Mouse (Mus musculus) heart, embryonic 16.5 days (tissue): ENCODE measurements around the gene Spata5. TPM values are rescaled to one million over a fixed set of nuclear protein-coding genes. Genes with fewer than 3 reads are reported as not detected.

Source experiments
- ATAC-seq: fragments of 200-750 bp; cut with Nextera tagmentation; replicated peaks from 2 replicates; pipeline ENCODE4 v1.8.0; 2017; ENCODE audit warnings: moderate number of reproducible peaks; ENCODE audit not compliant: insufficient read depth, low FRiP score; ENCODE audit errors: extremely low read depth
- H3K27ac ChIP-seq: fragments of 300-500 bp; sonication (generic); 2 replicates; pipeline ENCODE4 v1.5.1; 2014; ENCODE audit warnings: mild to moderate bottlenecking, low read length, control low read depth, moderate library complexity
- H3K27me3 ChIP-seq: fragments of 300-500 bp; sonication (generic); 2 replicates; pipeline ENCODE4 v1.6.1; 2014; ENCODE audit warnings: low read length, mixed read lengths; ENCODE audit not compliant: control insufficient read depth, insufficient read depth
- H3K36me3 ChIP-seq: fragments of 300-500 bp; sonication (generic); 2 replicates; pipeline ENCODE4 v1.6.1; 2014; ENCODE audit not compliant: control insufficient read depth, insufficient read depth
- H3K4me1 ChIP-seq: fragments of 300-500 bp; sonication (generic); 2 replicates; pipeline ENCODE4 v1.6.1; 2014; ENCODE audit warnings: low read length, mixed read lengths; ENCODE audit not compliant: control insufficient read depth, insufficient read depth
- H3K4me2 ChIP-seq: fragments of 300-500 bp; sonication (generic); 2 replicates; pipeline ENCODE4 v1.6.1; 2014; ENCODE audit warnings: low read depth, mild to moderate bottlenecking, control low read depth, low read length
- H3K4me3 ChIP-seq: fragments of 300-500 bp; sonication (generic); 2 replicates; pipeline ENCODE4 v1.5.1; 2014; ENCODE audit warnings: mild to moderate bottlenecking, control low read depth, low read length
- H3K9ac ChIP-seq: fragments of 300-500 bp; sonication (generic); 2 replicates; pipeline ENCODE4 v1.6.1; 2014; ENCODE audit warnings: low read length, control low read depth
- H3K9me3 ChIP-seq: fragments of 300-500 bp; sonication (generic); replicated peaks from 2 replicates; pipeline ENCODE4 v1.6.1; 2016; ENCODE audit warnings: low read length; ENCODE audit not compliant: control insufficient read depth
- WGBS: fragments of 180-500 bp; shearing (Covaris S2); extraction: QIAGEN DNeasy Blood & Tissue Kit; methylation state at CpG from one replicate; pipeline ENCODE4 v1.1.7; 2014; 5-methylcytosine and 5-hydroxymethylcytosine counted together
- polyA plus RNA-seq: library from polyadenylated mRNA; unstranded; fragments of >200 nt; fragmentation: Nextera tagmentation; extraction: Ambion mirVana; gene quantifications from 2 replicates; pipeline ENCODE4 v1.2.1, GENCODE M21; 2015

Gene Spata5
- polyA plus RNA-seq, 1 experiment from 2014 or later: 20.8 TPM

- Histone ChIP-seq H3K36me3 (no peaks in the 10 kb centered on the region), H3K27ac (0 out of 2 replicates have a peak overlapping the region, but pooled peaks have one; percentile 16), H3K4me3 (no peak overlapping the region), H3K4me2 (no peak overlapping the region), H3K9me3 (peaks cover 3% of the 10 kb centered on the region), H3K4me1 (no peaks in the 10 kb centered on the region), H3K27me3 (no peaks in the 10 kb centered on the region), H3K9ac (no peak overlapping the region)
- WGBS: 55% methylated on average over 13 of the region's 13 CpGs
- no peak for ATAC-seq
These were observed 185.5 kb downstream of the Spata5 start for GRCm38 (mm10) chr3:37604976-37605875.

GRCm38 (mm10) chr3:37605876-37606238 is 186.2 kb downstream of the Spata5 start:
- Histone ChIP-seq H3K27ac (no peak overlapping the region), H3K36me3 (no peaks in the 10 kb centered on the region), H3K27me3 (no peaks in the 10 kb centered on the region), H3K4me3 (no peak overlapping the region), H3K9ac (no peak overlapping the region), H3K4me1 (no peaks in the 10 kb centered on the region), H3K4me2 (no peak overlapping the region), H3K9me3 (peaks cover 3% of the 10 kb centered on the region)
- ATAC-seq: 0 out of 2 replicates have a peak, but pooled peaks have one; percentile 14
- 60% methylated on average over 10 of the region's 10 CpGs for WGBS

GRCm38 (mm10) chr3:37608926-37609325 is 189.2 kb downstream of the Spata5 start:
- WGBS: 88% methylated on average over 4 of the region's 4 CpGs
- no peaks in the 10 kb centered on the region for H3K36me3 ChIP-seq
- H3K27ac ChIP-seq: no peak overlapping the region
- H3K4me2 ChIP-seq: no peak overlapping the region
- H3K4me1 ChIP-seq: no peaks in the 10 kb centered on the region; the same call in 1 of the 2 replicates
- ATAC-seq: no peak
- H3K9ac ChIP-seq: no peak overlapping the region
- no peaks in the 10 kb centered on the region for H3K27me3 ChIP-seq
- H3K4me3 ChIP-seq: no peak overlapping the region
- H3K9me3 ChIP-seq: peaks cover 3% of the 10 kb centered on the region

- no peak overlapping the region for H3K4me3 ChIP-seq
- H3K36me3 ChIP-seq: no peaks in the 10 kb centered on the region
- peaks cover 3% of the 10 kb centered on the region for H3K9me3 ChIP-seq
- 92% methylated on average over 2 of the region's 2 CpGs for WGBS
- no peaks in the 10 kb centered on the region; the same call in none of the 2 replicates for H3K4me1 ChIP-seq
- no peak overlapping the region for H3K4me2 ChIP-seq
- H3K27ac ChIP-seq: no peak overlapping the region
- no peak overlapping the region for H3K9ac ChIP-seq
- no peaks in the 10 kb centered on the region for H3K27me3 ChIP-seq
- ATAC-seq: no peak
These were observed 191.0 kb downstream of the Spata5 start for GRCm38 (mm10) chr3:37610670-37611069.

- WGBS: 50% methylated on average over 10 of the region's 10 CpGs
- Histone ChIP-seq H3K36me3 (no peaks in the 10 kb centered on the region), H3K4me2 (no peak overlapping the region), H3K9me3 (peaks cover 3% of the 10 kb centered on the region), H3K9ac (no peak overlapping the region), H3K27me3 (no peaks in the 10 kb centered on the region), H3K27ac (no peak overlapping the region), H3K4me1 (no peaks in the 10 kb centered on the region; the same call in none of the 2 replicates), H3K4me3 (no peak overlapping the region)
- peak; percentile 69 for ATAC-seq
These were observed 194.0 kb downstream of the Spata5 start for GRCm38 (mm10) chr3:37613722-37614121.

- ATAC-seq: no peak
- H3K27me3 ChIP-seq: no peaks in the 10 kb centered on the region
These were observed 195.4 kb downstream of the Spata5 start for GRCm38 (mm10) chr3:37614878-37615650.

GRCm38 (mm10) chr3:37616586-37617547 is 197.2 kb downstream of the Spata5 start:
- Histone ChIP-seq H3K4me2 (no peak overlapping the region), H3K36me3 (no peaks in the 10 kb centered on the region), H3K9me3 (no peaks in the 10 kb centered on the region), H3K27me3 (no peaks in the 10 kb centered on the region), H3K9ac (no peak overlapping the region), H3K4me1 (no peaks in the 10 kb centered on the region; the same call in none of the 2 replicates), H3K27ac (no peak overlapping the region), H3K4me3 (no peak overlapping the region)
- no peak for ATAC-seq
- WGBS: 75% methylated on average over 21 of the region's 21 CpGs

More at GRCm38 (mm10) chr3:37614878-37615650, 195.4 kb downstream of the Spata5 start:
- 79% methylated on average over 10 of the region's 10 CpGs for WGBS
- Histone ChIP-seq H3K4me3 (no peak overlapping the region), H3K9me3 (no peaks in the 10 kb centered on the region), H3K4me1 (no peaks in the 10 kb centered on the region; the same call in none of the 2 replicates), H3K27ac (no peak overlapping the region), H3K9ac (no peak overlapping the region), H3K4me2 (no peak overlapping the region), H3K36me3 (no peaks in the 10 kb centered on the region)
